Mouse (Mus musculus): ENCODE data around the gene Pnrc1. TPM values are rescaled to one million over a fixed set of nuclear protein-coding genes. Genes with fewer than 3 reads are reported as not detected.
A peak's percentile ranks its signal among the peaks of the same experiment; 100 is the strongest.

Gene Pnrc1
- total RNA-seq, 4 experiments from 2014 or later = 127 to 141 (median 133) TPM

GRCm38 (mm10) chr4:33270386-33271314 lies 19.3 kb downstream of the Pnrc1 start:
- DNase-seq (ENCODE audit: low spot score in 2 of 2) = no peak

GRCm38 (mm10) chr4:33264979-33265726 lies 24.8 kb downstream of the Pnrc1 start:
- no peak for DNase-seq (ENCODE audit: low spot score in 2 of 2)

DNA sequence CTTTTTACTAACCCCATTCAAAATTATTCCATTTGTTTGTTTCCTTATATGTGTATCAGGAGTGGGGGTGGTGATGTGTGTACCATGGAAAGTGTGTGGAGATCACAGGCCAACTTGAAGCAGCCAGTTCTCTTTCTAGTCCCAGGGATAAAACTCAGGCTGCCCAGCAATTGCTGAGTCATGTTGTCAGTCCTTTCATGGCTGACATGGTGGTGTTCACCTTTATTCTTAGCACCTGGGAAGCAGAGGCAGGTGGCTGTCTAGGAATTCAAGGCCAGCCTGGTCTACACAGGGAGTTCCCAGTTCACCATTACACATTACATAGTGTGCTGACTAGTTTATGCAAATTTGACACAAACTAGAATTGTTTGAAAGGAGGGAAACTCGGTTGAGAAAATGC lies 27.1 kb downstream of the Pnrc1 start:
- no peak for DNase-seq (ENCODE audit: low spot score in 2 of 2)

GRCm38 (mm10) chr4:33261311-33261753 lies 28.6 kb downstream of the Pnrc1 start:
- no peak for DNase-seq (ENCODE audit: low spot score in 2 of 2)

DNA sequence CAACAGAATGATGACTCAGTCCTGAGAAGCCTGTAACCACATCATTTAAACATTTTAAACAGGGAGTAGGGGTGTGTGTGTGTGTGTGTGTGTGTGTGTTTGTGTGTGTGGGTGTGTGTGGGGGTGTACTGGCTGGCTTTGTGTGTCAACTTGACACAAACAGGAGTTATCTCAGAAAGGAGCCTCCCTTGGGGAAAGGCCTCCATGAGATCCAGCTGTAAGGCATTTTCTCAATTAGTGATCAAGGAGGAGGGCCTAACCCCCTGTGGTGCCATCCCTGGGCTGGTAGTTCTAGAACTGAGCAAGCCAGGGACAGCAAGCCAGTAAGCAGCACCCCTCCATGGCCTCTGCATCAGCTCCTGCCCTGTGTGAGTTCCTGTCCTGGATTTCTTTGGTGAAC lies 29.7 kb downstream of the Pnrc1 start:
- DNase-seq (ENCODE audit: low spot score in 2 of 2) = no peak

- no peak for DNase-seq (ENCODE audit: low spot score in 2 of 2)
Measured at GRCm38 (mm10) chr4:33257263-33257964, 32.5 kb downstream of the Pnrc1 start.

DNA sequence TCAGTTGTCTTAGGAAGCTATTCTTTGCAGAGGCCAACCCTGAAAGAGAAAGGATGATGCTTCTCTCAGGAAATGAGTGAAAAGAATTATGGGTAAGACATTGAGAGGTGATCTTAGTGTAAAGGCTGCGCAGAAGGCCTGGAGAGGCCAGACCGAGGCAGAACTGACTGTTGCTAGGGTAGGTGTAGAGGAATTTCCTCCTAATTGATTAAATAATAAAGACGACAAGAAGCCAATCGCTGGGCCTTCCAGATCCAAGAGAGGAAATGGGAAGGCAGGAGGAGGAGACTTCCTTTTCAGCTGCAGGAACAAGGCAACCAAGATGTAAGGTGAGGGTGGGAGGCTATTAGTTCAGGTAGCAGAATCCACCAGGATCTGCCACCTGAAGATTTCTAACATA lies 35.3 kb downstream of the Pnrc1 start:
- no peak for DNase-seq (ENCODE audit: low spot score in 2 of 2)

GRCm38 (mm10) chr4:33250867-33251266 lies 39.1 kb downstream of the Pnrc1 start:
- DNase-seq (ENCODE audit: low spot score in 2 of 2) = no peak

GRCm38 (mm10) chr4:33249716-33250230 lies 40.2 kb downstream of the Pnrc1 start:
- DNase-seq (ENCODE audit: low spot score in 2 of 2) = no peak

DNA sequence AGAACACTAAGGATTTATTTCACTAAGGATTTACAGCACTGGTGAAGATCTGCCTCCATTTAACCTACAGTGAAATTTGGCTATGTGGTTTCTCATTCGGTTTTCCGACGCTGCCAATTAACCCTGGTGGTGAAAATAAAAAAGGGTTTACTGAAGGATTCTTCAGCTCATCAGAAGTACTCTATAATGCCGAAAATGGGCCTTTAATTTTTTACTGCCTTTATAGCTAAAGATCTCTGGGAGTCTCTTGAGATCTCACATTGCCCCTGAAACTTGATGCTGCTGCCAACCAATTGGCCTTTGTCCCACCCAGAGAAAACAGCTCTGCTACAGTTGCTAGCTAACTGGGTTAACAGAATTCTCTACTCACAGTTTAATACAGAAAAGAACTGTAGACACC lies 41.0 kb downstream of the Pnrc1 start:
- no peak for DNase-seq (ENCODE audit: low spot score in 2 of 2)

DNA sequence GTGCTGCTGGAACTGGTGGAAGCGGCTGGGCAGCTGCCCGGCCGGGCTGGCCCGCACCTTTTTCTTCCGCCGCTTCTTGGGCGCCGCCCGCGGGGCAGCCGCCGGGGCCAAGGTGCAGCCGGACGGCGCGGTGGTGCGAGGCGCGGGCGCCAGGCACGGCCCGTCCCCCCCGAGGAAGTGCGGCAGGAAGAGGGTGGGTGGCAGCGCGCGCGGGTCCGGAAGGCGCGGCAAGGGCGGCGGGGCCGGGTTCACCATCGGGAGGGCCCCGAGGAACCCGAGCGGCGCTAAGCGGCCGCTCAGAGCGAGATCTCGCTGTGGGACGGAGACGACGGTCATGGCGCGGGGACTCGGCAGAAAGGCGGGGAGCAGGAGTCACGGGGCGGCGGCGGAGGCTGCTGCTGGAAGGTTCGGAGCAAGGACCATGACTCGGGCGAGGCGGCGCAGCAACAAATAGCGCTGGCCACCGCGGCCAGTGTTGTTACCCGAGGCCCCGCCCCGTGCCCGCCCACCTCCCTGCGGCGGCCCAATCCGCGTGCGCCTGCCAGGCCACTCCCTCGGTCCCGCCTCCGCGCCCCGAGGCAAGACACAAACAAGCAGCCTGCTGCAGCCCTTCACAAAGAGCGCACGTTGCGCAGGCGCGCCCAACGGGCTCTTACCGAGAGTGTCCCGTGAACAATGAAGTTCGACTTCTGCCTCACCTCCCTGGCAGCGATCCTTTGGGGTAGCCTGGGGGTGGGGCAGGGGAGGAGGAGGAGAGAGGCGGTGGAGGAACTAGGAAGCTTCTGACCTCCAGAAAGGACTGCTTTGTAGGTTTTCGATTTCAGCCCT lies 41.7 kb downstream of the Pnrc1 start:
- peak; percentile 97 to 98 for DNase-seq (ENCODE audit: low spot score in 2 of 2)

DNA sequence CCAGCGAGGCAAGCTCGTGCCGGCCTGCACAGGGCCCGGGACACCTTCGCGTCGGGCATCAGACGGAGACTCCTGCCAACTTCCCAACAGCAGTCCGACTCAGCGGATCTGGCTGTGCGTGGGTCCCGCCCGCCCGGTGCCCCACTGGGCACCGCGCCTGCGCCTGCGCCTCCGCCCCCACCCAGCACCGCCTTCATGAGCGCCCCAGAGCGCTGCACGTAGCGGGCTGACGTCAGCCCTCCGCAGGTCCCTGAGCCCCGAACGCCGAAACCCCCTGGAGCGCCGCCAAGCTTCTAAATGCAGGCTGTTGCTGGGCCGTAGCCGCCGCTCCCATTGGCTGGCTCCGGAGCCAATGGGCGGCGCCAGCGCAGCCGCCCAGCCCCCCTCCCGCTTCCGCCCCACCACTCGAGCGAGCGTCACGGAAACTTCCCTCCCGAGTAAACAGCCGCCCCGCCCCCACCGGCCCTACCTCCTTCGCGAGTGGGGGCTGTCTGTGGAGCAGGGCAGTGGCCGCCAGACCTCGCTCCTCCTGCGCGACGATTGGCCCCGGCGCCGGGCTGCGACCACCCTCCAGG lies 42.4 kb downstream of the Pnrc1 start:
- DNase-seq (ENCODE audit: low spot score in 2 of 2) = peak; percentile 97 to 99

- no peak for DNase-seq (ENCODE audit: low spot score in 2 of 2)
Measured at GRCm38 (mm10) chr4:33245853-33246395, 44.0 kb downstream of the Pnrc1 start.

DNA sequence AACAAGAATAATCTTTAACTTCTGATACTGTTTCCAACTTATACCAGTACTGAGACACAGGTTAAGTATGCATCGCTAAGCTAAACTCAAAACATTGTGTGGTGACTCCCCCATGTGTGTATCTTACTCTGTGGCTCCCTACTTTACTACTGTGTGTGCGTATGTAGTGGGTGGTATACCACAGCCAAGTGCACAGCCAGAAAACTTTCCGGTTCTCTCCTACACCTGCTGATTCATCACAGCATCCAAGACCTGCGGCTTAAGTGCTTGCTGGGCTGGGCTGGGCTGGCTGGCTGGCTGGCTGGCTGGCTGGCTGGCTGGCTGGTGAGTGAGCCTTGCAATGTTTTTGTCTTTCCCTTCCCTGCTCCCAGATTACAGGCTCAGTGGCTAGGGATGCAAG lies 46.0 kb downstream of the Pnrc1 start:
- DNase-seq (ENCODE audit: low spot score in 2 of 2) = no peak

GRCm38 (mm10) chr4:33243016-33243758 lies 46.8 kb downstream of the Pnrc1 start:
- DNase-seq (ENCODE audit: low spot score in 2 of 2) = no peak

- no peak for DNase-seq (ENCODE audit: low spot score in 2 of 2)
Measured at GRCm38 (mm10) chr4:33242536-33242935, 47.4 kb downstream of the Pnrc1 start.

- DNase-seq (ENCODE audit: low spot score in 2 of 2) = no peak
Measured at GRCm38 (mm10) chr4:33230881-33231280, 59.1 kb downstream of the Pnrc1 start.

GRCm38 (mm10) chr4:33229639-33230038 lies 60.3 kb downstream of the Pnrc1 start:
- no peak for DNase-seq (ENCODE audit: low spot score in 2 of 2)

- no peak for DNase-seq (ENCODE audit: low spot score in 2 of 2)
Measured at GRCm38 (mm10) chr4:33227164-33227563, 62.8 kb downstream of the Pnrc1 start.
